12 mouse cellular contexts compared by ENCODE assay signal in the genomic region with DNA sequence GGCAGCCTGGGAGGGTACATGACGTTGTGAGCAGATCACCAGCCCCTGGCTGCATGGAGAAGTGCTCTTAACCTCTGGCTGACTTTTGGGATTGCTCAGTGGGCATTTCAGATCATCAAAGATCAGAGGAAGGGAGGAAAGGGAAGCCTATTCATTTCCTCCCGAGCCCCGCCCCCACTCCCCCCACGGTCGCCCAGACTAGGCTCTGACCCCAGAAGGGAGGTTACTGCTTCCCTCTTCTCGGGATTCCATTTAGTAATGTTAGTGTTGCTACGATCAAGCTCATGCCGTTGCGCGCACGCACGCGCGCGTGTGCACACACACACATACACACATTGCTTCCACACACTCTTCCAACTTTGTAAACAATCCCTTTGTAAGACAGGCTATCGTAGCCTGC. TPM values are rescaled to one million over a fixed set of nuclear protein-coding genes. Genes with fewer than 3 reads are reported as not detected.
DNase-seq lines count a peak whose midpoint lies in the region; ATAC-seq and TF ChIP-seq lines count a peak whose summit lies in the region.
"Had no signal": no experiment of that assay in that cellular context is flagged by ENCODE, and none has a peak within 500 bp of the region (broad histone marks: within the 10 kb centered on the region; RNA-seq: fewer than 3 reads in every experiment).

No protein-coding gene starts in this region.

- TF ChIP-seq CTCF in lung, postnatal 0 days (IDR thresholded peaks at IDR 0.05) = no peak

- peaks cover 46% of the 10 kb centered on the region for H3K4me1 ChIP-seq in heart, embryonic 16.5 days (ENCODE audit: control insufficient read depth, insufficient read depth, low read length)
- H3K4me1 ChIP-seq in heart, embryonic 12.5 days (replicated peaks) = peaks cover 46% of the 10 kb centered on the region
- peaks cover 31% of the 10 kb centered on the region; the same call in 1 of the 2 replicates for H3K4me1 ChIP-seq in lung, postnatal 0 days (ENCODE audit: insufficient read depth, low read depth, low read length)

- no peak overlapping the region for H3K4me2 ChIP-seq in heart, embryonic 16.5 days (ENCODE audit: low read depth, low read length)
- no peak overlapping the region for H3K4me2 ChIP-seq in heart, embryonic 12.5 days
- no peak overlapping the region for H3K4me2 ChIP-seq in lung, postnatal 0 days (replicated peaks; ENCODE audit: low read depth, low read length)
- H3K4me2 ChIP-seq: midbrain, embryonic 11.5 days; neural tube, embryonic 15.5 days had no signal

- H3K36me3 ChIP-seq in heart, embryonic 16.5 days (ENCODE audit: control insufficient read depth, insufficient read depth) = no peaks in the 10 kb centered on the region
- no peaks in the 10 kb centered on the region for H3K36me3 ChIP-seq in heart, embryonic 12.5 days
- no peaks in the 10 kb centered on the region for H3K36me3 ChIP-seq in lung, postnatal 0 days (ENCODE audit: insufficient read depth, low read length)
- H3K36me3 ChIP-seq: neural tube, embryonic 15.5 days had no signal

- 65% methylated on average over 16 of the region's 16 CpGs for WGBS in heart, embryonic 16.5 days
- 66% methylated on average over 16 of the region's 16 CpGs for WGBS in heart, embryonic 12.5 days
- 20% methylated on average over 16 of the region's 16 CpGs for WGBS in lung, postnatal 0 days

- H3K4me3 ChIP-seq in heart, embryonic 16.5 days (ENCODE audit: low read length) = no peak overlapping the region
- no peak overlapping the region for H3K4me3 ChIP-seq in heart, embryonic 12.5 days
- H3K4me3 ChIP-seq in lung, postnatal 0 days (ENCODE audit: low read depth, low read length) = no peak overlapping the region
- H3K4me3 ChIP-seq: erythroblast, embryonic 14.5 days; neural tube, embryonic 15.5 days had no signal

- H3K9ac ChIP-seq in heart, embryonic 16.5 days (ENCODE audit: low read length) = no peak overlapping the region
- H3K9ac ChIP-seq in heart, embryonic 12.5 days = no peak overlapping the region
- no peak overlapping the region for H3K9ac ChIP-seq in lung, postnatal 0 days (replicated peaks; ENCODE audit: low read depth)
- H3K9ac ChIP-seq: neural tube, embryonic 15.5 days had no signal

- ATAC-seq in heart, embryonic 16.5 days (replicated peaks; ENCODE audit: extremely low read depth, insufficient read depth, low FRiP score) = no peak
- ATAC-seq in heart, embryonic 12.5 days (ENCODE audit: insufficient number of reproducible peaks, low FRiP score) = no peak
- ATAC-seq in lung, postnatal 0 days = peak; percentile 37
- no peak for ATAC-seq in erythroblast, adult 5-6 weeks (replicated peaks; ENCODE audit: low FRiP score, poor library complexity, severe bottlenecking)

- peak; percentile 45 for DNase-seq in thymus, postnatal 4 days
- no peak for DNase-seq in thymus, postnatal 10 days (ENCODE audit: low spot score in 2 of 2)
- peak; percentile 58 for DNase-seq in lung, postnatal 0 days (ENCODE audit: low spot score)
- DNase-seq in natural killer cell, adult 2 months (ENCODE audit: low spot score in 2 of 2) = no peak
- DNase-seq in retina, embryonic 14.5 days (ENCODE audit: low spot score) = no peak
- DNase-seq: cerebellum, adult 9-10 months had no signal

- 0 out of 2 replicates have a peak overlapping the region, but pooled peaks have one; percentile 36 for H3K27ac ChIP-seq in heart, embryonic 16.5 days (ENCODE audit: low read length)
- no peak overlapping the region for H3K27ac ChIP-seq in heart, embryonic 12.5 days (ENCODE audit: poor library complexity, severe bottlenecking)
- no peak overlapping the region for H3K27ac ChIP-seq in lung, postnatal 0 days (ENCODE audit: low read length)
- H3K27ac ChIP-seq: neural tube, embryonic 15.5 days had no signal

- TF ChIP-seq EP300 in lung, postnatal 0 days (IDR thresholded peaks at IDR 0.05) = peak; percentile 69

- H3K27me3 ChIP-seq in heart, embryonic 16.5 days (ENCODE audit: control insufficient read depth, insufficient read depth, low read length) = no peaks in the 10 kb centered on the region
- no peaks in the 10 kb centered on the region for H3K27me3 ChIP-seq in heart, embryonic 12.5 days (replicated peaks)
- H3K27me3 ChIP-seq in lung, postnatal 0 days (replicated peaks; ENCODE audit: insufficient read depth, low read length) = no peaks in the 10 kb centered on the region
- H3K27me3 ChIP-seq: neural tube, embryonic 15.5 days had no signal

- no peaks in the 10 kb centered on the region for H3K9me3 ChIP-seq in heart, embryonic 16.5 days (replicated peaks; ENCODE audit: control insufficient read depth, low read length)
- no peaks in the 10 kb centered on the region for H3K9me3 ChIP-seq in heart, embryonic 12.5 days (replicated peaks)
- H3K9me3 ChIP-seq in lung, postnatal 0 days (ENCODE audit: low read length) = no peaks in the 10 kb centered on the region
- H3K9me3 ChIP-seq: neural tube, embryonic 15.5 days had no signal

RNA-seq across cellular contexts. Expression of a gene that starts 42.0 kb away (rescaled TPM):
- 80.8 and 85.9 TPM in 2 replicates for polyA plus RNA-seq in heart, embryonic 16.5 days (2015; fragmentation: Nextera tagmentation; extraction: Ambion mirVana)
- 38.8 and 45.0 TPM in 2 replicates for polyA plus RNA-seq in heart, embryonic 12.5 days (2016; fragmentation: Nextera tagmentation; extraction: Ambion mirVana)
- 184 and 297 TPM in 2 replicates for polyA plus RNA-seq in lung, postnatal 0 days (2015; fragmentation: Nextera tagmentation; extraction: Ambion mirVana)
- total RNA-seq in erythroblast, adult 5-6 weeks (2015; ENCODE audit: low replicate concordance) = 13.4 and 14.8 TPM in 2 replicates
- total RNA-seq in erythroblast, adult 5-6 weeks (2017; ENCODE audit: low replicate concordance) = 14.1 and 20.5 TPM in 2 replicates

Comparison
In these comparisons a context has a peak if more than half of its experiments do, and no peak if none do; other contexts are left out.
1. DNase-seq: peak in thymus, postnatal 4 days (single experiment) and lung, postnatal 0 days (single experiment); none in thymus, postnatal 10 days (0 of 2), natural killer cell, adult 2 months (0 of 2) and retina, embryonic 14.5 days (single experiment).